Mouse (Mus musculus) hindbrain, embryonic 14.5 days (tissue): ENCODE data around the gene Grasp. TPM values are rescaled to one million over a fixed set of nuclear protein-coding genes. Genes with fewer than 3 reads are reported as not detected.

Source experiments
- ATAC-seq: fragments of 200-750 bp; cut with Nextera tagmentation; 2 replicates; pipeline ENCODE4 v1.8.0; 2017; ENCODE audit warnings: moderate number of reproducible peaks, mild to moderate bottlenecking, moderate TSS enrichment, moderate library complexity; ENCODE audit not compliant: low FRiP score
- DNase-seq: peaks from one replicate; pipeline ENCODE4 v3.0.0-alpha.2; 2015; ENCODE audit warnings: low spot score
- H3K27ac ChIP-seq: fragments of 300-500 bp; sonication (generic); 2 replicates; pipeline ENCODE4 v1.5.1; 2014; ENCODE audit warnings: mild to moderate bottlenecking, moderate library complexity
- H3K27me3 ChIP-seq: fragments of 300-500 bp; sonication (generic); 2 replicates; pipeline ENCODE4 v1.6.1; 2014; ENCODE audit warnings: mild to moderate bottlenecking, low read length, mixed read lengths; ENCODE audit not compliant: control insufficient read depth, insufficient read depth
- H3K36me3 ChIP-seq: fragments of 300-500 bp; sonication (generic); replicated peaks from 2 replicates; pipeline ENCODE4 v1.6.1; 2014; ENCODE audit not compliant: control insufficient read depth, insufficient read depth
- H3K4me1 ChIP-seq: fragments of 300-500 bp; sonication (generic); replicated peaks from 2 replicates; pipeline ENCODE4 v1.6.1; 2014; ENCODE audit warnings: antibody characterized with exemption, low read length, mixed read lengths; ENCODE audit not compliant: control insufficient read depth, insufficient read depth
- H3K4me2 ChIP-seq: fragments of 300-500 bp; sonication (generic); replicated peaks from 2 replicates; pipeline ENCODE4 v1.6.1; 2014; ENCODE audit warnings: mild to moderate bottlenecking, moderate library complexity
- H3K4me3 ChIP-seq: fragments of 300-500 bp; sonication (generic); replicated peaks from 2 replicates; pipeline ENCODE4 v1.5.1; 2014; ENCODE audit warnings: mild to moderate bottlenecking, low read length
- H3K9ac ChIP-seq: fragments of 300-500 bp; sonication (generic); 2 replicates; pipeline ENCODE4 v1.6.1; 2014
- H3K9me3 ChIP-seq: fragments of 300-500 bp; sonication (generic); 2 replicates; pipeline ENCODE4 v1.6.1; 2016; ENCODE audit warnings: low read length; ENCODE audit not compliant: control insufficient read depth
- WGBS: fragments of 180-500 bp; shearing (Covaris S2); extraction: QIAGEN DNeasy Blood & Tissue Kit; methylation state at CpG from one replicate; pipeline ENCODE4 v1.1.7; 2014; 5-methylcytosine and 5-hydroxymethylcytosine counted together
- polyA plus RNA-seq: library from polyadenylated mRNA; unstranded; fragments of >200 nt; fragmentation: Nextera tagmentation; extraction: Ambion mirVana; gene quantifications from 2 replicates; pipeline ENCODE4 v1.2.1, GENCODE M21; 2014

Gene Grasp
- polyA plus RNA-seq, 1 experiment from 2014 or later = 1.6 TPM

DNA sequence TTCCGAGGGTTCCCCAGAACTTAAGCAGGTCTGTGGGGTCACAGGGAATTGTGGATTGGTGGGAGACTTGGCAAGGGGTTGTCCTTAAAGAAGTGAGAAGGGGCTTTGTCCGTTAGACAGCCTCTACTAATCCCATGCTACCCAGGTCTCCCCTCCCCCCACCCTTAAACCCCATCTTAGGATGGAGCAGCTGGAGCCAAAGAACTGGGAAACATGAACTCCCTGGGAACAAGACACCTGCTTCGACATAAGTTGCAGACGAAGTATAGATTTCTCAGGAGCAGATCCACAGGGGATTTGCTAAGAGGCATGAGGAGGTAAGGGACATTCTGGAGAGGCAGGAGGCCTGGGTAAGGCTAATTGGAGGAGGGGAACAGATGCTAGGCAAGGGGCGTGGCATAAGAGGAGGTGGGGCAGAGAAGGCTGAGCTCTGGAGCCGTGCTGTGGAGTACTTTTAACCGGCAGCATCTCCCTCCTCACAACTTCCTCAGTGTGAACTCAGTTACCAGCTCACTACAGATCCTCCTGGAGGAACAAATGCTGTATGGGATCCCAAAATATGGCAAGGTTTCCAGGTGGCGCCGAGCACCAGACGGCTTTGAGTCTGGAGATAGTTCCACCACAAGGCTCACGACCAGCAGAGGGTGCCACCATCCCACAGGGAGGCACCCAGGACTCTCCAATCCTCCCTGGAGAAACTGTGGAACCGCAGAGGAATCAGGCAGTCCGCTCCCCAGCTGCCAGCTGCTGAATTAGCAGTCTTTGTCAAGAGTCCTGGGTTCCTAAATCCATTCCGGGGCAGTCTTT is 2.5 kb upstream of the Grasp start:
- ATAC-seq (no peak), DNase-seq (peak; percentile 65)
- Histone ChIP-seq H3K27ac (no peak overlapping the region), H3K36me3 (no peaks in the 10 kb centered on the region), H3K9me3 (no peaks in the 10 kb centered on the region), H3K27me3 (peaks cover 8% of the 10 kb centered on the region), H3K9ac (no peak overlapping the region), H3K4me2 (peak overlapping the region; percentile 33), H3K4me3 (no peak overlapping the region), H3K4me1 (peaks cover 26% of the 10 kb centered on the region)
- 3% methylated on average over 14 of the region's 14 CpGs for WGBS

- Histone ChIP-seq H3K9me3 (no peaks in the 10 kb centered on the region), H3K4me3 (no peak overlapping the region), H3K27ac (no peak overlapping the region), H3K4me2 (0 out of 2 replicates have a peak overlapping the region, but pooled peaks have one; percentile 93), H3K9ac (no peak overlapping the region), H3K36me3 (no peaks in the 10 kb centered on the region), H3K27me3 (peaks cover 8% of the 10 kb centered on the region), H3K4me1 (peaks cover 30% of the 10 kb centered on the region)
- ATAC-seq (no peak), DNase-seq (no peak)
- 42% methylated on average over 13 of the region's 13 CpGs for WGBS
These were observed 998 bp upstream of the Grasp start for GRCm38 (mm10) chr15:101222897-101223482.

- 10% methylated on average over 5 of the region's 5 CpGs for WGBS
- H3K4me2 ChIP-seq = peak overlapping the region; percentile 93
- H3K27me3 ChIP-seq = peaks cover 8% of the 10 kb centered on the region
- H3K27ac ChIP-seq = no peak overlapping the region
- DNase-seq (no peak), ATAC-seq (peak; percentile 4; the same call in 1 of the 2 replicates)
- H3K9ac ChIP-seq = peak overlapping the region; percentile 71
- H3K4me3 ChIP-seq = peak overlapping the region; percentile 61
- peaks cover 34% of the 10 kb centered on the region for H3K4me1 ChIP-seq
- no peaks in the 10 kb centered on the region for H3K36me3 ChIP-seq
- H3K9me3 ChIP-seq = no peaks in the 10 kb centered on the region
These were observed 392 bp upstream of the Grasp start for GRCm38 (mm10) chr15:101223596-101223995.

DNA sequence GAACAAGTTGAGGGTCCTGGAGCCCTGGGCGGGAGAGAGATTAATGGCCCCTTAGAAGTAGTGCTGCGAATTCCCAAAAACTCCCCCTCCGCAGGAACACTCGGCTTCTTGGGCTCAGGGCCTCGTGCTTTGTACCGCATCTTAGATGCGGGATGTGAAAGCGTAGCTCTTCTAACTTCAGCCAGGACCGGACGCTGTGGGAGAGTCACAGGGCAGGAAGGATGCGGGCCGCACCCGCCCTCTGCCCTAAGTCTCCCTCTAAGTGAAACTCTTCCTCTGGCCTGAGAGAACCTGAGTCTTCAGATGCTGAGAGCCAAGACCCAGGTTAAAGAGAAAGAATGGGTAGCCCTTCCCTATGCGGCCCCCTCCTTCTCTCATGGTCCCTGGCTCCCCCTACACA is 989 bp downstream of the Grasp start:
- Histone ChIP-seq H3K36me3 (0 out of 2 replicates have a peak, but pooled peaks cover 6% of the 10 kb centered on the region), H3K4me2 (peak overlapping the region; percentile 93), H3K27ac (peak overlapping the region; percentile 40; the same call in 1 of the 2 replicates), H3K9ac (peak overlapping the region; percentile 71), H3K4me3 (peak overlapping the region; percentile 61), H3K9me3 (no peaks in the 10 kb centered on the region), H3K4me1 (peaks cover 34% of the 10 kb centered on the region), H3K27me3 (peaks cover 8% of the 10 kb centered on the region)
- ATAC-seq (no peak), DNase-seq (no peak)
- 6% methylated on average over 14 of the region's 14 CpGs for WGBS

- no peak overlapping the region for H3K4me2 ChIP-seq
- ATAC-seq (no peak), DNase-seq (no peak)
- 0 out of 2 replicates have a peak overlapping the region, but pooled peaks have one; percentile 26 for H3K27ac ChIP-seq
- H3K4me1 ChIP-seq = peaks cover 21% of the 10 kb centered on the region
- H3K27me3 ChIP-seq = peaks cover 8% of the 10 kb centered on the region
- no peak overlapping the region for H3K4me3 ChIP-seq
- 0 out of 2 replicates have a peak, but pooled peaks cover 6% of the 10 kb centered on the region for H3K36me3 ChIP-seq
- H3K9ac ChIP-seq = no peak overlapping the region
- H3K9me3 ChIP-seq = no peaks in the 10 kb centered on the region
- 11% methylated on average over 7 of the region's 7 CpGs for WGBS
These were observed 4.0 kb downstream of the Grasp start for GRCm38 (mm10) chr15:101227971-101228370.

DNA sequence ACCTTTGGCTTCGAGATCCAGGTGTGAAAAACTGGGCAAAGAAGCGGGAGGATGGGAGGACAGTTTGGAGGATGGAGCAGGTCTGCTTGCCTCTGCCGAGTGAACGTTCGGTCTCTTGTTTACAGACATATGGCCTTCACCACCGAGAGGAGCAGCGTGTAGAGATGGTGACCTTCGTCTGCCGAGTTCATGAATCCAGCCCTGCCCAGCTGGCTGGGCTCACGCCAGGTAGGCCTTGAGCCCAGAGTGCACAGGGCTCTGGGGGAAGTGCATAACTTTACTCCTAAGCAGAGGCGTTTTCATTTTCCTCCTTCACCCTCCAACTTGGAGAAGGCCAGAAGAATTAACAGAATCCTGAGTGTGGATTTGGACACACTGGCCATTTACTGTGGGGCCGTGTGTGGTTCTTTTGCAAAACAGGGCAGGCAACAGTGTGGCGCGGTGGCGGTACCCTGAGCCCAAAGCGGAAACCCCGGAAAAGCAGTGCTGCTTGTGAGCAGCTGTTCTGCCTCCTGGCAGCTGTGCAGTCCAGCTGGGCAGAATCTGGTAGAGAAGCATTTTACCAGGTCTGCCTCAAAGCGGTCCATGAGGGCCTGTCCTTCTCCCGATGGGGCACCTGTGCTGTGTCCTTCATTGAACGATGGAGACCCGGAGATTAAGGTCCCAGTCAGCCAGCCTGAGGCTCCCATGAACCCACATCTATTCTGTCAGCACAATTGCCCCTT is 5.0 kb downstream of the Grasp start:
- DNase-seq (no peak), ATAC-seq (no peak)
- no peak overlapping the region for H3K4me3 ChIP-seq
- 90% methylated on average over 21 of the region's 21 CpGs for WGBS
- peaks cover 8% of the 10 kb centered on the region for H3K27me3 ChIP-seq
- no peaks in the 10 kb centered on the region for H3K9me3 ChIP-seq
- H3K27ac ChIP-seq = no peak overlapping the region
- H3K36me3 ChIP-seq = 0 out of 2 replicates have a peak, but pooled peaks cover 6% of the 10 kb centered on the region
- no peak overlapping the region for H3K9ac ChIP-seq
- H3K4me1 ChIP-seq = peaks cover 15% of the 10 kb centered on the region
- H3K4me2 ChIP-seq = no peak overlapping the region

GRCm38 (mm10) chr15:101230503-101230902 is 6.5 kb downstream of the Grasp start:
- peaks cover 13% of the 10 kb centered on the region; the same call in 1 of the 2 replicates for H3K4me1 ChIP-seq

GRCm38 (mm10) chr15:101230995-101231647 is 7.1 kb downstream of the Grasp start:
- Histone ChIP-seq H3K4me3 (peak overlapping the region; percentile 7), H3K27me3 (no peaks in the 10 kb centered on the region; the same call in 1 of the 2 replicates), H3K4me2 (peak overlapping the region; percentile 49), H3K9me3 (no peaks in the 10 kb centered on the region), H3K27ac (no peak overlapping the region), H3K9ac (peak overlapping the region; percentile 38; the same call in 1 of the 2 replicates), H3K4me1 (peaks cover 16% of the 10 kb centered on the region; the same call in 1 of the 2 replicates), H3K36me3 (0 out of 2 replicates have a peak, but pooled peaks cover 6% of the 10 kb centered on the region)
- ATAC-seq = no peak
- 84% methylated on average over 23 of the region's 23 CpGs for WGBS
- DNase-seq = no peak

More at GRCm38 (mm10) chr15:101230503-101230902, 6.5 kb downstream of the Grasp start:
- Histone ChIP-seq H3K4me3 (no peak overlapping the region), H3K9ac (no peak overlapping the region), H3K4me2 (no peak overlapping the region), H3K9me3 (no peaks in the 10 kb centered on the region), H3K27ac (no peak overlapping the region), H3K36me3 (0 out of 2 replicates have a peak, but pooled peaks cover 6% of the 10 kb centered on the region), H3K27me3 (no peaks in the 10 kb centered on the region; the same call in 1 of the 2 replicates)
- ATAC-seq (no peak), DNase-seq (no peak)
- WGBS = 96% methylated on average over 19 of the region's 19 CpGs
